Mouse (Mus musculus): ENCODE measurements around the gene Bbx.

GRCm38 (mm10) chr16:50189108-50189507 is 243.1 kb downstream of the Bbx start:
- no peak for TF ChIP-seq CTCF (IDR thresholded peaks at IDR 0.05; ENCODE audit: low read depth, low read length)
- TF ChIP-seq POLR2A (IDR thresholded peaks at IDR 0.05; ENCODE audit: insufficient read depth, low read length) = no peak
- no peak for TF ChIP-seq EP300 (IDR thresholded peaks at IDR 0.05; ENCODE audit: insufficient read depth, low read depth, low read length)

Data from ES-Bruce4 (cell line).